Mouse (Mus musculus) cortical plate, adult 2 months (tissue): Measurements from ENCODE around the gene Lmo3. TPM values are rescaled to one million over a fixed set of nuclear protein-coding genes. Genes with fewer than 3 reads are reported as not detected.

Source experiments
- H3K27ac ChIP-seq: fragments of 200-500 bp; 2 replicates; pipeline ENCODE4 v1.5.1; 2012; ENCODE audit warnings: low read length, control low read depth, inconsistent platforms; ENCODE audit not compliant: insufficient read depth
- H3K4me1 ChIP-seq: fragments of 200-500 bp; 2 replicates; pipeline ENCODE4 v1.6.1; 2011; ENCODE audit warnings: low read length; ENCODE audit not compliant: control insufficient read depth, insufficient read depth
- H3K4me3 ChIP-seq: fragments of 200-500 bp; 2 replicates; pipeline ENCODE4 v1.5.1; 2011; ENCODE audit warnings: mild to moderate bottlenecking, low read length, control low read depth; ENCODE audit not compliant: insufficient read depth
- CTCF ChIP-seq: fragments of 200-500 bp; IDR thresholded peaks from 2 replicates; pipeline ENCODE4 v1.5.1; 2011; ENCODE audit warnings: mild to moderate bottlenecking, control low read depth, low read length; ENCODE audit not compliant: insufficient read depth; ENCODE audit errors: extremely low read depth
- POLR2A ChIP-seq: fragments of 200-500 bp; IDR thresholded peaks from 2 replicates; pipeline ENCODE4 v1.6.1; 2011; ENCODE audit warnings: mild to moderate bottlenecking, low read length, control low read depth; ENCODE audit not compliant: insufficient read depth; ENCODE audit errors: extremely low read depth
- polyA plus RNA-seq: library from polyadenylated mRNA; depleted of rRNA; stranded (reverse); fragments of >200 nt; gene quantifications from 2 replicates; pipeline ENCODE4 v1.2.3, GENCODE M21; 2012; rRNA removed

Gene Lmo3
- polyA plus RNA-seq, result 73.5 and 88.8 TPM in 2 replicates

- H3K4me3 ChIP-seq, result no peak within 1 kb of the TSS
- H3K4me1 ChIP-seq, result no peaks in the 10 kb centered on the region
- H3K27ac ChIP-seq, result no peak within 1 kb of the TSS
- TF ChIP-seq POLR2A, result no peak
- TF ChIP-seq CTCF, result no peak
Measured at GRCm38 (mm10) chr6:138581734-138582505, at the start of gene Lmo3. Gene Lmo3, minus strand, starts transcription at chr6:138581968.

- Histone ChIP-seq H3K4me1 (no peaks in the 10 kb centered on the region), H3K4me3 (no peak overlapping the region), H3K27ac (no peak overlapping the region)
- TF ChIP-seq CTCF, result no peak
- no peak for TF ChIP-seq POLR2A
Measured at GRCm38 (mm10) chr6:138620786-138621185, 39.0 kb upstream of the Lmo3 start.

- H3K4me3 ChIP-seq, result no peak overlapping the region
- TF ChIP-seq POLR2A (no peak), CTCF (no peak)
Measured at GRCm38 (mm10) chr6:138618396-138618795, 36.6 kb upstream of the Lmo3 start.

GRCm38 (mm10) chr6:138597016-138597415 is 15.2 kb upstream of the Lmo3 start:
- H3K4me3 ChIP-seq, result no peak overlapping the region
- no peaks in the 10 kb centered on the region for H3K4me1 ChIP-seq
- no peak overlapping the region for H3K27ac ChIP-seq
- TF ChIP-seq CTCF, result no peak
- no peak for TF ChIP-seq POLR2A

More at GRCm38 (mm10) chr6:138618396-138618795, 36.6 kb upstream of the Lmo3 start:
- Histone ChIP-seq H3K27ac (no peak overlapping the region), H3K4me1 (no peaks in the 10 kb centered on the region)

GRCm38 (mm10) chr6:138595991-138596698 is 14.4 kb upstream of the Lmo3 start:
- no peak overlapping the region for H3K27ac ChIP-seq

GRCm38 (mm10) chr6:138583314-138583713 is 1.5 kb upstream of the Lmo3 start:
- H3K27ac ChIP-seq, result no peak overlapping the region
- H3K4me1 ChIP-seq, result no peaks in the 10 kb centered on the region
- H3K4me3 ChIP-seq, result no peak overlapping the region
- no peak for TF ChIP-seq CTCF
- TF ChIP-seq POLR2A, result no peak

More at GRCm38 (mm10) chr6:138595991-138596698, 14.4 kb upstream of the Lmo3 start:
- TF ChIP-seq POLR2A (no peak), CTCF (no peak)
- Histone ChIP-seq H3K4me1 (no peaks in the 10 kb centered on the region), H3K4me3 (no peak overlapping the region)

- TF ChIP-seq CTCF (no peak), POLR2A (no peak)
- no peaks in the 10 kb centered on the region for H3K4me1 ChIP-seq
- H3K4me3 ChIP-seq, result no peak overlapping the region
- H3K27ac ChIP-seq, result no peak overlapping the region
Measured at GRCm38 (mm10) chr6:138582506-138583000, 785 bp upstream of the Lmo3 start.

GRCm38 (mm10) chr6:138580491-138581076 is 1.2 kb downstream of the Lmo3 start:
- no peaks in the 10 kb centered on the region for H3K4me1 ChIP-seq
- H3K4me3 ChIP-seq, result no peak overlapping the region
- TF ChIP-seq POLR2A, result no peak
- TF ChIP-seq CTCF, result no peak
- H3K27ac ChIP-seq, result no peak overlapping the region

GRCm38 (mm10) chr6:138563416-138563815 is 18.4 kb downstream of the Lmo3 start:
- no peak overlapping the region for H3K27ac ChIP-seq
- TF ChIP-seq POLR2A (no peak), CTCF (no peak)

GRCm38 (mm10) chr6:138552144-138552543 is 29.6 kb downstream of the Lmo3 start:
- H3K4me3 ChIP-seq, result no peak overlapping the region
- H3K4me1 ChIP-seq, result no peaks in the 10 kb centered on the region
- H3K27ac ChIP-seq, result no peak overlapping the region
- no peak for TF ChIP-seq CTCF
- TF ChIP-seq POLR2A, result no peak

More at GRCm38 (mm10) chr6:138563416-138563815, 18.4 kb downstream of the Lmo3 start:
- Histone ChIP-seq H3K4me3 (no peak overlapping the region), H3K4me1 (no peaks in the 10 kb centered on the region)
